Mouse (Mus musculus) testis, postnatal 14 days (tissue): Measurements from ENCODE around the gene Lpp.

Experiments
- DNase-seq: peaks from one replicate; pipeline ENCODE4 v3.0.0; 2021; ENCODE audit warnings: low spot score

Gene Lpp

DNA sequence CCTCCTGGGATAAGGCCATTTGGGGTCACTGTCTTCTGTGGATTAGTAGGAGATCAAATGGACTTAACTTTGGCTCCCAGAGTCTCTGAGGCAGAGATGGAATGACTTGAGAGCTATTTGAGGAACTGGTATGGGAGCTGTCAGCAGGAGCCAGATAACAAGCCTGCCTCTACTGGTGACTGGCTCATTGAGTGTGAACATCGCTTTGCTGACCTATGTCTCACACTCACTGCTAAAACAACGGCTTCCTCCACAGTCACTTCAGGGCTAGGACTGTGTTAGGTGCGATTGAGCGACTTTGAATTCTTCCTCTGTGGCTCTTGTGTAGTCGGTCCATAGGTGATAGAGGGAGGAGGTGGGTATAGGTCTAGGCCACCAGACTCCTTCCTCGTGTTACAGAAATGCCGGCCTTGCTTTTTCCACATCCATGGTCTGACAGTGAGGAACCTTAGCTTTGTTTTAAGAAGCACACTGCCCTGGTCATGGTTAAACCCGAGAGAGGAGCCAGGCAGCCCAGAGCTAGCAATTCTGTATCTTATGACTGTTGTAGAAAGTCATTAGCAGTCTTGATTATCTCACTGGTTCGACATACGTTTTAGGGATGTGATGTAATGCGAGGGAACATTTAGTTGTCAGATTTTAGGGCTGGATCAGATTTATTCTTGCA, 108.5 kb downstream of the Lpp start:
- DNase-seq, result no peak

DNA sequence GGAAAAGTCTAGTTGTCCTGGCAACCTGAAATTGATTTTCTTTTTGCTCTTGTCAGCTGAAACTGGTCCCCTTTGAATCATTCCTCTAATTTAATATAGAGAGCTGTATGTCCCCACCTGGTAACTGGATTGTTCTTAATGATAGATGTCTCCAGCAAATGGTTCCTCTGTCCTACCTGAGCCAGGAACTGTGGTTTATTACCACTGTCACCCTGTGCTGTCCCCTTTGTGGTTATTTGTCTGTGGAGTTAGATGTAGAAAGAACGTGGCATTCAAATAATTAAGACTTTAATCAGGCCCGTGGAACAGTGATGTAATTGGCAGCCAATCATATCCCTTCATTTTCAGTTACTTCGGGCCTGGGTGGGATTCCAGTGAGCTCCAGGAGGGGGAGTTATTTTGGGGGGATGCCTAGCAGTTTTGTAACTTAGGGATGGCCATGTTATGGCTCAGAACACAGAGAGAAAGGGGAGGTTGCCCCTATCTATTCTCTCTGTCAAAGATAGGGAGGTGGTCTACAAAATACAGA, 109.1 kb downstream of the Lpp start:
- DNase-seq, result no peak

DNA sequence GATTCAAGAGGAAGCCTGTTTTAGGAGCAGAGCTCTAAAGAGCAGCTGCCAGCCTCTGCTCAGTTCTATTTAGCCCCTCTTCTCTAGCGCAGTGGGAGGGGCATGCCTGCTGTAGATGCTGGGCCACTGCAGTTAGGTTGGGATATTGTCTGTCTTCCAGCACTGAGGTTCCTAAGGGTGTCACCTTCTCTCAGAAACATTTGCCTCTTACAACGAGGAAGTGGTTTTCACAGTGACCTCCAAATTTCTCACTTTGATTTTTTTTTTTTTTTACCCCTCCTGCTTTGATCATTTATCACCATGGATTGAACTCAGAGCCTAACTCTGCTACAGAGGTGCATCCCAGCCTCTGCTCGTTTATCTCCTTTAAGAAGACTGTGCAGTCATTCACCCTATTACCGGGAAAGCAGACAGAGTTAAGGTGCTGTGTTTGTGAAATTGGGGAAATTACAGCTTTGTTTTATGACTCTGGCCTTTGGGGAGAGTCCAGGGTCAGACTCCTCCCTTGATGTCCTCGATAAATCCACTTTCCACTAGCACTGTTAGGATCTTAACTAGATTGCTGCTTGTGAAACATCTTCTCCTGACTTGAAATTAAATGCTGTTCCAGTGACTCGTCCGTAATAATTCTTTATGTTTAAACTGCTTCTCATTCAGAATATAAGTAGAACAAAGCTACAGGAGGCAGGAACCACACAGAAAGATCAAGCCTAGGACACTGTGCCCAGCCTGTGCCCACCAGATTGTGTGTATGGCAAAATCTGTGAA, 111.7 kb downstream of the Lpp start:
- DNase-seq, result no peak

DNA sequence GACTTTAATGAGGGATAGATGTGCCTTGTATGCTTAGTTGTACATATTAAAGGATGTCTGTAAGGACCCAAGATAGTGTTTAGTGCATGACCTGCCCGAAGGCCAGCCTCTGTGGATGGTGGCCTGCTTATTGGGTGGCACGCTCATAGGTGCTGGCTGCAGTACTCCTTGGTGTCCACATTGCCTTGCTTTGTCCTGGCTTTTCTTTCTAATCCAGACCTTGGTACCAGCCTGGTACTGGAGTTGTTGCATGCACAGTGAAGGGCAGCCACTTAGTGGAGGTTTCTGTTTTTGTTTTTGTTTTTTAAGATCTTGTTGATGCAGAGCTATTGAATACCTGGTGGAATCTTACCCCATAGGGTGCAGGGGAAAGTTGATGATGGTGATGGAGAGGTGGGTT, 112.9 kb downstream of the Lpp start:
- DNase-seq, result no peak

DNA sequence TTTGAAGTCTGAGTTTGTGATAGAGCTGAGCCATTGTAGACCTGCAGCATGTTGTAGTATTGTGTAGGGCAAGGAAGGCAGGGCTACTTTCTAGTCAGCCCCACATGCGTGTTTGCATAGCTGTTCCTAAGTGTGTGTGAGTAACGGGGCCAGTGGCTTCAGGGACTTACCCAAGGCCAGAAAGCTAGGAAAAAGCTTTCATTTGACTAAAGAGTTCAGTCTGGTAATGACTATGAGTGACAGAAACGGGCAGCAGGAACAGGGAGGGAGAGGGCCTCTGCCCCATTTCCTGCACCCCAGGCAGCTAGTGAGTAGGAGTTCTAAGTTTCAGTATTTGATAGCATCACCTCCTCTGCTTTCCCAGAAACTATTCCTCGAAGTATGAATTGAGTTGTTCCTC, 113.4 kb downstream of the Lpp start:
- DNase-seq, result no peak

DNA sequence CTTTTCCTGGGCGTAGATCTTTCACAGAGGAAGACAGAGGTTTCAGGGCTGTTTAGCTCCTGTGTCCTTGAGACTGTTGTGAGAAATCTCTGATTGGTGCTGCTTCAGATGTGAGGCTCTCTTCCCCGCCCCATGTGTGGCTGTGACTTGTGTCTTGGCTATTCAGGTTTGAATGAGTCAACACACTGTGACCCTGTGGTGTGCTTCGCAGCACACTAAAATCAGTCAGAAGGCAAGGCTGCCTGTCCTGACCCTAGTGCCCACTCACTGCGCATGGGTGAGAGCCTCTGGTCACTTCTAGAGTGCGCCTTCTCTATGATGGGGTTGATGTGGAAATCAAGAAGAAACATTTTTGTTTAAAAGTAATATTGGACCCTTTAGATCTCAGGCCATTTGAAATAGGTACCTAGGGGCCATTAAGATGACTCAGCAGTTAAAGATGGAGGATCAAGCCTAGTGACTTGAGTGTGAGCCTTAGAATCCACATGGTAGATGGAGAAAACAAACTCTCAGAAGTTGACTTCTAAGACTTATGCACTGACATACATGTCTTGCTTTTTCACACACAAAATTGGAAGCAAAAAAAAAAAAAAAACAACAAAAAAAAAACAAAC, 114.7 kb downstream of the Lpp start:
- DNase-seq, result no peak

DNA sequence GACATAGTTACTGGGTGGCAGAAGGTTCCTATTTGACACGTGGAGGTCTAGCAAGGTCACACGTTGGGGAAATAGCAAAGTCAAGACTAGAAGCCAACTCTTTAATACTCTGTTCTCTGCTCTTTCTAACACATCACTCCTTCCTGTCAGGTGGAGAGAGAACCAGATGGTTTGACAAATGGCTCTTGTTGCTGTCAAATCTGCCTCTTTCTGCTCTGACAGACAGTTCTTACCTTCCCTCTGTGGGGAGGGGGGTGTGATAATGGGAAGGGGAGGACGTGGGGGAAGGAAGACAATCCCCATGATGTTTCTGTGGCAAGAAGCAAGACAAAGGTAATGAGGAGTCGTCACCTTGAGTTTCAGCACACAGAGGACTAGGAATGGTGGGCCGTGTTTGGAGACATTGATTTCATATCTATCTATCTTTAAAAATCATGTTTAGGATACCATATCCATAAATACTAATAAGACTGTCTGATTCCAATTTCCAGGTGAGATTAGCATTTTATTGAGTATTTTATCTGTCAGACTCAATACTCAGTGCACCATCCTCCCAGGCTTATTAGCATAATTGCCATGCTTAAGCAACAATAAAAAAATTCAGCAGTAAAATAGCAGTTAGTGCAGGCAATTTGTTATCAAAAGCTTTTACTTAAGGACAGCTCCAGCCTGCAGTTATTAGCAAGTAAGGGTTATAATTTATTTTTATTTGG, 115.9 kb downstream of the Lpp start:
- no peak for DNase-seq

DNA sequence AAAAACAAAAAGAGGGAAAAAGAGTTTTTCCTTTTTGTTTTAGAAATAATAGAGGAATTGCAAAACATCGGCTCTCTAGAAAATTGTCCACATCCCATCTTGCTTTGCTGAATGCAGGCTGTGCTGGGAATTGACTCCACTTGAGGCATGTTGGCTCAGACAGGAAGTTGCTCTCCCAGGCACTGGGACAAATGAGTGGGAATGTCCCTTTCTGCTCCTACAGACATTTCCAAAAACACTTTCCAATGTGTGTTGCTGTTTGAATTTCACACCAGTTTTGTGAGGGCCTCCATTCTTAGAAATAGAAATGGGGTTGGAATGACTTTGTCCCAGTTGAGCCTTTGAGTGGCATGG, 116.5 kb downstream of the Lpp start:
- no peak for DNase-seq

DNA sequence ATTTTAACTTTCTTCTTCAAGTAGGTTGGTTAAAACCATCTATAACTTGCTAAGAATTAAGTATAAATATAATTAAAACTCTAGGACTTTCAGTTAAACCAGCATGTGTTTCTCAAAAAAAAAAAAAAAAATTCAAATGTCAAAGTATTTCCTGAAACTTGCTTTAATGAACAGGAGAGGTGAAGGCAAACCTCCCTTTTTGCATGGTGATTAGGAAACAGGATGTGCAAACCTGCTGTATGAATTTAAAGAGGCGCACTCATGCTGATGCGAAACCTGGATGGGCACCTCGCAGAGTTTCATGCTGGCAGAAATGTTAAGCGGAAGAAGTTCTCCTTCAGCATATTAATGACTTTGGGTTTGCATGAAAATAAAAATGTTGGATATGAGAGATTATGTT, 119.9 kb downstream of the Lpp start:
- DNase-seq, result no peak

DNA sequence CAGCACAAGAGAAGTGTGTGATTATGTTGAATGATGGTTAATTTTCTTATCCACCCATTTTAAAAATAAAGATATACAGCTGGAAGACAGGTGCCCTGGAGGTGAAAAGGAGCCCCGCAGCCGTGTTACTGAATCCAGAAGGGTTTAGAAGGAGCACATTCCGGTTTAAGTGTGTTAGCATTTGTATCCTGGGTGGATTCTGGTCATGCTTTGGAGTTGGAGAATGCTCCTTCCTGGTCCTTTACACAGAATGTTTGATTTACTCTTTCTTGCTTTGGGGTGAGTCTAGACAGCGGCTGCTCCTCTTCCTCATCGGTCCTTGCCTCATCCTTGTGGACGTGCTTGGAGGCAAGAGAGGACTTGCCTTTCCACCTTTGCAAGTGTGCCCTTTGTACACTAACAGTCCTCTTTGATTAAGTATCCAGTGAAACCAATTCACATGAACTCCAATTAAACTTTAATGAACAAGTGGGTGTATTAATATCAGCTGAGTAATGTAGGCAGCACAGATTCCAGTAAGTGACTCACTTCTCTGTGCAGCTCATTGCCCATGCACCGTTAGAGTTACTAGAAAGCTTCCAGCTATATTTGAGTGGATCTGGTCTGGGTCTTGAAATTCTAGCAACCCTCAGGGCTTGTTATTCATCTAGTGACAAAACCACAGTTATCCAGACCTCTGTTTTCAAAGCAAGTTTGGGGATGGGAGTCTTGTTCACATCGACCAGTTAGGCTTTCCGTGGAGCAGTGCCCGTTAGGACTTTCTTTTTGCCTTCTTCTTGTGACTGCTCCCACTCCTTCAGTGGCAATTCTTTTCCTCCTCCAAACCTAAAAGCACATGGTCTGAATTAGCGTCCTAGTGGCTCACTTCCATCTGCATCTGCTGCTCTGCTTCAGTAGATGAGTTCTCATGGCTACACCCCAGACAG, 121.8 kb downstream of the Lpp start:
- DNase-seq, result no peak

DNA sequence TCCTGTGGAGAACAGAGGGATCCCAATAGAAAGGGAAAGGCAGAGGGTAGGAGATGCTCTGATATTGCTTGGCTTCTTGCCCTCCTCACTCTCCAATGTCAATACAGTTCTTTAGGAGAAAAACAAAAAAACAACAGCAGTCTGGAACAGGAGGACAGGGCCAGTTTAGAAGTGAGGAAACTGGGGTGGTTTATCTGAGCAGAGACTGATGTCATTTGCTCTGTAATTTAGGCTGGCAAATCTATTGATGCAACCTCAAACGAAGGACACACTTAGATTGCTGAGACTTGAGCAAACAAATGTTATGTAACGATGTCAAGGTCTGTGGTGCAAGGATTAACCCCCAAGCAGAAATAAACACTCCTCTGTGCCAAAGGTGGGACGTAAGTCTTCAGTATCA, 123.7 kb downstream of the Lpp start:
- DNase-seq, result no peak

DNA sequence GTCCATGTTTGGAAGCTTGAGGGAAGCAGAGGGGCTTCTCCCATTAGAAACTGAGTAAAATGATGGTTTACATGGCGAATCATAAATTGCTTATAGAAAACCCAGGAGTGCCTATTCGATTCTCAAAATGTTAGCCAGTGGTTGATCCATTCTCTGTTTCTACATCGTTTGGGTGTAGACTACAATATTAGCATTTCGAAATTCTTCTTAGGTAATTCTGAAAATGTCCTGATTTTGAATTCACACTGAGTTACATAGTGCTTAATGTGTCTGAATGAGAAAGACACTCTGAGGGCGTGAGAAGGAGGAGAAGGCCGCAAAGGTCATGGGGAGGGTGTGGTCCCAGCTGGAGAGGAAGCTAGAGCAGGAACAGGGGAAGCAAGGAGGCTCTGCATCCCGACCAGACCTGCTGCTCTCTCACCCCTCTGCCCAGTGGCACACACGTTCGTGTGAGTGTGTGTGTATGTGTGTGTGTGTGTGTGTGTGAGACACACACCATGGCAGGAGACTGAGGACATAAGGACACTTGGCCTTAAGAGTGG, 124.3 kb downstream of the Lpp start:
- no peak for DNase-seq

DNA sequence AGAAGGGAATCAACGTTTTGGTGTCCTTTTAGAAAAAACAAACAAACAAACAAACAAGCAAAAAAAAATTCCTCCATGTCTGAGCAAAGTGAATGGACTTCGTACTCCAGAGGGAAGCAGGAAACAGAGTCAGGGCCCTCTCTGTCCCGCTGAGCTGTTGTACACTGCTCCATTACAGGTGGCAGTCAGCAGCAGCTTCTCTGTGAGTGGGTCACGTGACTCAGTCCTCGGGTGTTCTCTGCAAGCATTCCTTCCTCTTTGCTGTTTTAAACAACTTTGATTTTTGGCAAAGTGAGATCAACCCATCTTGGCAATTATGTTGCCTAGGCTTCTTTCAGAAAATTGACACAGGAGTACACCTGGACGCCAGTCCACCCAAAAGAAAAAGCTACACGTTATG, 125.5 kb downstream of the Lpp start:
- no peak for DNase-seq

DNA sequence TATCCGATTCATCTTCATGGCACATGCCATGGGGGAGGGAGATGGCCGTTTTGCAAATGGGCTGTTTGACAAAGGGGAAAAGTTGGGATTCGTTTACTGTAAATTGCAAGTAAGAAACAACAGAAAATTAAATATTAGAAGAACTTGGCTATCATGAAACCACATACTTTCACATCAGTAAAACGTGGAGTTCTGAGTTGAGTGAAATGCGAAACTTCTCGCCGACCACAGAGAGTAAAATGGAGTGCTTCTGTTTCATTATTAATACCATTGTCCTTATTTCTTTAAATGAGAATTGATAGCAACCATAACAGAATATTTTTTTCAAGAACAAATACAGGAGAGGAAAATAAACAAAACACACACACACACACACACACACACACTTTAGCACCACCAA, 133.9 kb downstream of the Lpp start:
- no peak for DNase-seq

DNA sequence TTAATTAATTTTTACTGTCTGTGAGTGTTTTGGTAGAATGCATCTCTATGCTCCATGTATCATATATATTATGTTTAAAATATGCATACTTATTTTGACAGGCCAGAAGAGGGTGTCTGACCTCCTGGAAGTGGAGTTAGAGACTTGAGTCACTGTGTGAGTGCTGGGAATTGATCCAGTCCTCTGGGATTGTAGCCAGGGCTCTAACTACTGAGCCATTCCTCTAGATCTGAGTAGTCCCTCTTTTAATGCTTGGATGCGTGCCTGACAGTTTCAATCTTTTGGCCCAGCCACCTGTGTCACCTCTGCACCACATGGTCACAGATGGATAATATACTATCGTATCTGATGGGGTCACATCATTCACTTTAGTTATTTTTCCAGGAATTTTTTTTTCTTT, 138.4 kb downstream of the Lpp start:
- no peak for DNase-seq

DNA sequence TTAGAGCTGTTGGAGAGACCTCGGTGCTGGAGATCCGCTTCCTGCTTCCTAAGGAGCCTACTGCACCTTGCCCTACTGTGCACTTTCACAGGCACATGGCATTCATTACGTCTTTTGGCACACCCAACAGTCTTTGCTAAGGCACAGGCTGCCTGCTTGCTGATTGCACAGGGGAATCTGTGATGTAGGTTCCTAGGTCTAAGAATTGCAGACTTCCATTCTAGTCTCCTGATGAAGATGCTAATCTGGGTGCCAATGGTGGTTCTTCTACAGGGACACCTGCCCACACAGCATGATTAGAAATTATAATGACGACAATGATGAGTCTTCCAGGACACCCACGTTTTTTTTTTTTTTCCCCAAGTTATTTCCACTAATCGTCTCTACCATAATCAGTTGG, 141.9 kb downstream of the Lpp start:
- no peak for DNase-seq

DNA sequence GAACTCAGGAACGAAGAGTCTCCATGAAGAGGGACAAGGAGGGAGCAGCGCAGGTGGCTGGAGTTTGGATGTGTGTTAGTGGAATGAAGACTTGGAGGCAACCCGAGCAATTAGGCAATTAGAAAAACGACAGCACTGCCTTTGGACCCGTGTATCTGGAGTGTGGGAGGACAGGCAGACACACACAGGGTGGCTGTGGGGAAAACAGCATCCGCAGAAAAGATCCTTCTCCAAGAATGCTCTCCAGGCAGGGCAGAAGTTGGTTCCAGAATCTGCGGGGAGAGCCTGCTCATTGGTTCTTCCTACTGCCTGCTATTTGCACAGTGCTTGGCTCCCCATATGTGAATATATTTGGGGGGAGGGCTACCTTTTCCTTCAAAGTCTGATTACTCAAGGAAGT, 143.0 kb downstream of the Lpp start:
- DNase-seq, result no peak

DNA sequence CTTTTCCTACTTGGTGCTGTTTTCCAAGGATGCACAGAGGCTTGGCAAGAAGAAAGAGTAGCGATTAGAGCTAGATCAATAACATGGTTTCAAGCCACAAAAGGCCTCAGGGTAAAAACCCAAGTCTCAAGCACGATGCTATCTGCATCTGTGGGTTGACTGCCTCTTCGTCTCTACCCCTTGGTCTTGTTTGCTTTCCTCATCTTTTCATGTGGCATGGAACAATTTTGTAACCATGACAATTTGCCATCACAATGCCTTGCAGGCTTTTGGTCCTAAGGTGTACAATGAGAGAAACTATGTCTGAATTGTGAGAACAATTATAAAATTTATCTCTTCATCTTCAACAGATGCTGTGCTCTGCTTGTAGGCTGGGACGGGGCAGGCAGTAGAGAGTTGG, 145.7 kb downstream of the Lpp start:
- no peak for DNase-seq

DNA sequence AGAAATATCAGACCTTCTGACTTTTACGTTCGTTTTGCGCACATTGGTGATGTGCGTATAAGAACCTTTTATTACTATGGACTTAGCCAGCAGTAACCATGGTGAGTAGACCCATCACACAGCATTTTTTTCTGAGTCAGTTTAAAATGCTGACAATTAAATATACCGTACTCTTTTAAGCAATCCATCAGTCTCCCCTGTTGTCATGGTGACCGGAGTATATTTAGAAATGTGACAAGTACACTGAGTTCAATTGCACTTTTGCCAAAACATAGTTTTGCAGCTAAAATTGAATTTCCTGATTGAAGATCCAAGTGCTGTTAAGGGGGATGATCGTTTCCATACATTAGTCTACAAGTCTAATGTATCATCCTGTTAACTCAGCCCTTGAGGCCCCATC, 149.6 kb downstream of the Lpp start:
- DNase-seq, result no peak

DNA sequence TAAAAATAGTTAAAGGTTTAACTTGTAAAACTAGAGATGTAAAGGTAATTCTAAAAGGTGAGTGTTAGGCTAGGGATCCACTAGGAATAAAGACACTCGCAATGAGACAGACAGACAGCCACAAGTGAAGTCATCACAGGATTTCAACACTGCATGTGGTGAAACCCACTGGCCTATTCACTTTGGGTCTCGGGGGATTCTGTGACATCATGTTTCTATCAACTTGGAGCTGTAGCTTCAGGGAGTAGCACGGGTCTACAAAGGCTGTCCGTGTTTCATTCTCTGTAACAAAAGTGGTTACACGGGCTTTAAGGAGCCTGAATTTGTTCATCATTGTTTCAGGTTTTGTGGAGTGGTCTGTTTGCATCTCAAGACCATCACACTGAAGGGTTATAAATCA, 152.1 kb downstream of the Lpp start:
- no peak for DNase-seq

DNA sequence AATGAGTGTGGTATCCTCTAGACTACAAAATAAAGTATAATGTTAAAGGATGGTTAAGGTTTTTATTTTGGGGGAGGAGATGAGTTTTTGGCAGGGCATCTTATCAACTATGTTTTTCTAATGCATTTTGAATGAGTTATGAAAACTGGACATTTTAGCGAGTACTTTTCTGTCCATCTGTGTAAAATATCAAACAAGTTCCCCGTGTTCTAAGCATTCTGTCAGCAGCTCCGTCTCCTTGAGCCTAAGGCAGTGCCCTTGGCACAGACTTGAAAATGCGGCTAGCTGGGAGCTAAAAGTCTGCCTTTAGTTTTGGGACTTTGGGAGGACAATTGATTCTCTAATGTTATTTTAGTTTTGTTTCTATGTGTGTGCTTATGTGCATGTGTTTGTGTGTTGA, 165.2 kb downstream of the Lpp start:
- DNase-seq, result no peak
